Mouse (Mus musculus): Measurements from ENCODE around the gene Slc1a2. TPM values are rescaled to one million over a fixed set of nuclear protein-coding genes. Genes with fewer than 3 reads are reported as not detected.

Slc1a2 gene
- total RNA-seq, 2 experiments from 2014 or later: 0.31 to 0.40 TPM

- DNase-seq: no peak
- intact Hi-C loops (cut with DNase I; ENCODE audit: low total_unique reads): no loop called here
Measured at GRCm38 (mm10) chr2:102747758-102748157, 89.3 kb downstream of the Slc1a2 start.

DNA sequence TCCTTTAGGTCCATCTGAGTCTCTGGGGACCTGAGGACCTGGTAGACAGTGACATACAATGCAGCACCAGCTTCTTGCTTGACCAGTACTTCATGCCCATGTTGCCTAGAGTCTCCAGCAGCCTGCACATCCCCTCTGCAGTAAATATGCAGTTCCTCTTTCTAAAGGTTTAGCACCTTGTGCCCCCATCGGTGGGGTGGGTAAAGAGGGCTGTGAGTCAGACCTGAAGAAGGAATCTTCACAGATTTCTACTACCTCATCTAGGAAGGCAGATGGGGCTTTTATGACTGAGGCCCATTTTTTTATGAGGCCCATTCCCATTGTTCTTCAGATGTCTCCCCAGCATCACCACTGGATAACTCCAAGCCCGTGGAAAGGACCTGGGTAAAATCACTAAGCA, 91.5 kb downstream of the Slc1a2 start:
- intact Hi-C loops (cut with DNase I; ENCODE audit: low total_unique reads): no loop called here
- no peak for DNase-seq

DNA sequence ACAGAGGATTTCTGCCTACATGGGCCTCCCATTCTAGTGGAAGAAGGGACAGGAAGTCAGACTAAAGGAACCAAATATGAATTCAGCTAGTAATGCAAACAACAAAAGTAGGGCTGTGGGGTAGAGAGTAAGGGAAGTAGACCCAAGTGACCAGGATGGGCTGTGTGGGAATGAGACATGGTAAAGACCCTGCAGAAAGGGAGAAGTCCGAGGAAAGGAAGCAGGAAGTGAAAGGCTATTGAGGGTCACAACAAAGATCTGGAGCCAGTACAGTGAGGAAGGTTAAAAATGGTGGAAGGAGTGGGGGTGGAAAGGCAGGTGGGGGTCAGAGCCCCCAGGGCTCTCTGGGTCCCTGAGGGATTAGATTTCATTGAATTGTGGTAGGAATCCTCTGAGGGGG, 93.4 kb downstream of the Slc1a2 start:
- no peak for DNase-seq
- intact Hi-C loops (cut with DNase I; ENCODE audit: low total_unique reads): no loop called here

GRCm38 (mm10) chr2:102757241-102757860, 98.9 kb downstream of the Slc1a2 start:
- DNase-seq: no peak
- intact Hi-C loops (cut with DNase I; ENCODE audit: low total_unique reads): no loop called here

DNA sequence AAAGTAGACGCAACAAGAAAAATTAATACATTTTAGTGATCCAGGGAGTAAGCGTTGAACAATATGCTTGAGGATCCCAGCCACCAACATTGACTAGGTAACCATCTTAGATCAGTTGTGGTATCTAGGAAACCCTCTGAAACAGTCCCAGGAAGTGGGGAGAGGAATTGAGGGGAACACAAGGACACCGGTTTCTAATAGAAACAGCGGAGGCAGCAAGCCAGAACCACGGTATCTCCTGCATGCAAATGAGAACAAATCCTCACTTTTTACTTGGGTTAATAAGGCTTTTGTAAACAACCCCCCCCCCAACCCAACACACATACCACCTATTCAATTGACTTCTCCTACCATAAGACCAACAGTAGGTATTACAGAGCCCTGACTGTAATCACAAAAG, 101.0 kb downstream of the Slc1a2 start:
- intact Hi-C loops (cut with DNase I; ENCODE audit: low total_unique reads): no loop called here
- DNase-seq: no peak

- intact Hi-C loops (cut with DNase I; ENCODE audit: low total_unique reads): no loop called here
- peak; percentile 28 for DNase-seq
Measured at GRCm38 (mm10) chr2:102760284-102761072, 102.0 kb downstream of the Slc1a2 start.

DNA sequence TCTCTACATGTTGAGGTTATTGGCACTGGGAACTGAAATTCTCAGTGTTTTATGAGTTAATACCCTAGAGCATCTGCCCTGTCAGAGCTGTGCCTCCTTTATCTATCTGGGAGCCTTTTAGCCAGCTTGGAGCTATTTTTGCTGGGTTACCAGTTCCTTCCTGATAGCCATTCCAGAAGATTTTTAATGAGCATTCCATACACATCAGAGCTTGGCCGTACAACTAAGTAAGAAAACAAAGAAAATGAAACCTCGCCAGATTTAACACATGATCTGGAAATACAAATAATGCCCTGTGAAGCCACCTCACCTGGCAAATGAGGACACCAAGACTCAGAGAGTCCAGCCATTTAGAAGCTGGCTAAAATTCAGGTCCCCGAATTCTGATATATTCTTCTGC, 104.7 kb downstream of the Slc1a2 start:
- intact Hi-C loops (cut with DNase I; ENCODE audit: low total_unique reads): no loop called here

DNA sequence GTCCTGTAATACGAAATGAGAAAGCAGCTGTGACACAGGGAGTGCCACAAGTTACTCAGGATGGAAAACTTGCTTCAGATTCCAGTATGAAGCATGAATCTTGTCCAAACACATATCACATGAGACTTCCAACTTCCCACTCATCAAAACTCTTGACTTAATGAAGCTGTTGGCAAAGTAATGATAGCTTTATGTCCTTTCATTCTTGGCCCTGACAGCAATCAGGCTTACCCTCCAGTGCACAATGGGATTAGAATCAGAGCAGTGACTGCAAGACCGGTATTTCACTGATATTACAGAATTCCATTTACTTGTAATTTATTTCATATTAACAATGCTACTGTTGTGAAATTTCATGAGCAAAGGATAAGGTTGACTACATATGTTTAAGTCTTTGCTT, 105.5 kb downstream of the Slc1a2 start:
- no peak for DNase-seq
- intact Hi-C loops (cut with DNase I; ENCODE audit: low total_unique reads): no loop called here

More for the DNA sequence above, 104.7 kb downstream of the Slc1a2 start:
- no peak for DNase-seq

DNA sequence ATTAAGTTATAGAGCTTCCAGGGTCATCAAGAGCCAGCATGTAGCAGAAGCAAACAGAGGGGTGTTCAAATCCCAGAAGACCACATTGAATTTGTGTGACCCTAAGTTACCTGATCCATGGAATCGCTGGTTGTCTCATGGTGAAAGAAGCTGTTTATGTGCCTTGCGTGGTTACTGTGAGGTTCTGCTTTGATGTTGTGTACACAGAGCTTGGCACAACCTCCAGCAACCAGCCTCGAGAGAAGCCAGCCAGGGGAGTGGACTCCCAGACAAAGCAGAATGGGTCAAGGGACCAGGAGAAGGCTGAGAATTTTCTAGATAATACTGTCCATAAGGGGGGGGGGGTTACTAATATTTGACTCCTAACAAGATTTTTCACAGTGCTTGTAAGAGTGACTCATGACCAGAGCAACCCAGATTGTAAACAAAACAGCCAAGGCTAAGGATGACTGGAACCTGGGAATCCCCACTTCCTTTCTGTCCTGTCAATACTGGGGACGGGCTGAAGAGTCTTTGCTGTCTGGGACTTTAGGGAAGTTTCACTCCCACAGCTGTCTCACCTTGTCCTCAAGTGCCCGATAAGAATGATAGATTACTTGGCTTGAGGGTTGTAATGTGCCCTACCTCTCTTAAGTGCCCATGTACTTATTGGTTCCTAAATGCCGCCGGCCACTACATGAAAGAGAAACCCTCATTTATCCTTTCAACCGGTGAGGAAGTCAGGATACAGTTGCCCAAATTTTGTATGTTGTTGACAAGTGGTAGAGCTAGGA, 106.3 kb downstream of the Slc1a2 start:
- no peak for DNase-seq
- intact Hi-C loops (cut with DNase I; ENCODE audit: low total_unique reads): no loop called here

DNA sequence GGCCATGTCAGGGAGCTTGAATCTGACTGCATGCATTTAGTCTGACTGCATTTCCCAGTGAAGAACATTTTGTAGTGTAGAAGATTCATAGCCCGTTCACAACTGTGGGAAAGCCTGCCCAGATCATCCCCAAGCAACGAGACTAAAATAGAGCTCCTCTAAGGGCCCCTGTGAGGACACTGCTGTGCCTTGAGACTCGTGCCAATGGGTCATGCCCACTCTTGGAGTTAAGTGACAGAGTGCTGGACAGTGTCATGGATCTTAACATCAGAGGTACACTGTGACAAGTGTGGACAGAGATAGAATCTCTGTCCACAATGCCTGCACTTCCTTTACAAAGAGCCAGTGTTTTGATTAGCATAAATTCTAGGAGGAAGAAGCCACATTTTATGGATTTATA, 109.8 kb downstream of the Slc1a2 start:
- no peak for DNase-seq
- intact Hi-C loops (cut with DNase I; ENCODE audit: low total_unique reads): no loop called here

DNA sequence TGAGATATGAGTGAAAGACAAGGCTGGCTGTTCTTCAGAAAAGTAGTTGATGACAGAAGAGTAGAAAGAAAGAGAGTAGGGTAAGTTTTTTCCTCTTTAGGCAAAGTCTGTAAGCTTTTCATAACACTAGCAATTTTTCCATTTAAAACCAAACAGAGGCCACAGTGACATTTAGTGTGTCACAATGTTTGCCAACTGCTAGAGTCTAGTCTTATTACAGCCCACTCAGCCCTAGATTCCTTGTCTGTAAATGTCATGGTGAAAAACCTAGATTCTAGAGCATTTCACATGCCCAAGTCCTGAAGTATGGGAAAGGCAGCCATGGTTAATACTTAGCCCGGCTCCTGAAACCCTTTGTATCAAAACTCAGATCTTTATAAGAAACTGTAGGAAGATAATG, 112.8 kb downstream of the Slc1a2 start:
- DNase-seq: no peak
- intact Hi-C loops (cut with DNase I; ENCODE audit: low total_unique reads): no loop called here

DNA sequence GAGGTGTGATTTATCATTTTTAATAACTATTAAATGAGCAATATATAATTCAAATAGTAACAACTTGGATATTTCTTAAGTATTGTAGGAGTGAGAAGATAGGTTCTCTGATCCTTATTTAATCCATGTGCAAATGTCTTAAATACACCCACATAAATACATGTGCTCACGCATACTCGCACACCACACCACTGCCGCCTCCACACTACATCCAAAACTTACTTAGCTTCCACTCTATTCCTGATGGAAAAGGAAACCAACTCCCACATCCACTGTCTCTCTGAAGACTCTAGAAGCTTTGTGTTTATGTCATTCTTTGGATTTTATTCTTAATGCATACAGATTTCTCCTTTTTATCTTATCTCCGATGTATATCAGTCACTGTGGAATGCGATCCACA, 113.8 kb downstream of the Slc1a2 start:
- DNase-seq: no peak
- intact Hi-C loops (cut with DNase I; ENCODE audit: low total_unique reads): no loop called here

DNA sequence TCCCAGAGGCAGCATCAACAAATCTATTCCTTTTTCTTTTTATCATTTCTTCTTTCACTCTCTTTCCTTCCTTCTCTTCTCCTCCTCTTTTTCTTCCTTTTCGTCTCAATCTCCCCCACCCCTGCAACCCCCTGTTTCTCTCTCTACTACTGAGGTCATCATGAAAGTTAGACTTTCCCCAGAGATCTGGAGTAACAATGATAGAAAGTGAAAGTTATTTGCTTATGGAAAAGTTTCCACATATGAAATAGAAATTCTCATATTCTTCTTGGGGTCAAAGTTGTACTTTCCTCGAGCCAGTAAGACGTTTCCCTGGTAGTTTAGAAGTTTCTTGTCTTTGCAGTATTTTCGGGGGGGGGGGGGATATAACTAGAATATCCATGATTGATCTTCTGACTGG, 116.2 kb downstream of the Slc1a2 start:
- intact Hi-C loops (cut with DNase I; ENCODE audit: low total_unique reads): no loop called here
- no peak for DNase-seq

GRCm38 (mm10) chr2:102775561-102775960, 117.1 kb downstream of the Slc1a2 start:
- DNase-seq: no peak
- intact Hi-C loops (cut with DNase I; ENCODE audit: low total_unique reads): no loop called here

- DNase-seq: no peak
- intact Hi-C loops (cut with DNase I; ENCODE audit: low total_unique reads): no loop called here
Measured at GRCm38 (mm10) chr2:102778208-102778607, 119.7 kb downstream of the Slc1a2 start.

DNA sequence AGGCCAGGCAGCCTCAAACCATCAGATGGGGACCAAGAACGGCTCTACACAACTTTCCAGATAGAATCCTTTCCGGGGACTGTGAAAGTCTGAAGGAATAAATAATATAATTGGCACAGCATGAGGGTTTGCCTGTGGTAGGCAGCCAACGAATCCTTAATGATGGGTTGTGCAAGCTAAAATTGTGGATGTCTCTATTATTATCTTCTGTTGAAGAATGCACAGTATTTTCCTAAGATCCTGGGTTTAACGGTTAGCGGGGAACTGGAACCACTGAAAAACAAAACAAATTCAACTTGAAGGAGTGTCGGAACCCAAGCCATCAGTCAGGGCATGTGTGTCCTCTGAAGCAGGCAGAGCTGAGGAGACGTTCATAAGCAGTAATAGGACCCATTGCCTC, 124.3 kb downstream of the Slc1a2 start:
- intact Hi-C loops (cut with DNase I; ENCODE audit: low total_unique reads): no loop called here
- no peak for DNase-seq

GRCm38 (mm10) chr2:102785696-102786095, 127.2 kb downstream of the Slc1a2 start:
- DNase-seq: no peak
- intact Hi-C loops (cut with DNase I; ENCODE audit: low total_unique reads): no loop called here

DNA sequence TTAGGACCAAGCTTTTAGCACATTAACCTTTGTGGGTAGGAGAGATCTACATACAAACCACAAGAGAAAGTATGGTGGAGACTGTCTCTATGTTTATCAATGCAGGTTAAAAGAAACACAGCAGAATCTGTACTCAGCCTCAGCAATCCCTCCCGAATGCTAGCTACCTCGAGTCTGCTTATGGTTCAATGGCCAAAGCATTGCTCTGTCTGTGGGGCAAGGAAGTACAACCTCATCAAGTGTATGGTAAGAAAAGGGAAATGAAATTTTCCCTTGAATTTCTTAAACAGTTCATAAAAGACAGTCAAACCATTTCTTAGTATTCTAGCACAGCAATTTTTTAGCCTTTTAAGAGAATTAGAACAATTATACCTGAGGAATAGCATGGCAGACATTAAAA, 133.2 kb downstream of the Slc1a2 start:
- intact Hi-C loops (cut with DNase I; ENCODE audit: low total_unique reads): no loop called here
- DNase-seq: no peak

DNA sequence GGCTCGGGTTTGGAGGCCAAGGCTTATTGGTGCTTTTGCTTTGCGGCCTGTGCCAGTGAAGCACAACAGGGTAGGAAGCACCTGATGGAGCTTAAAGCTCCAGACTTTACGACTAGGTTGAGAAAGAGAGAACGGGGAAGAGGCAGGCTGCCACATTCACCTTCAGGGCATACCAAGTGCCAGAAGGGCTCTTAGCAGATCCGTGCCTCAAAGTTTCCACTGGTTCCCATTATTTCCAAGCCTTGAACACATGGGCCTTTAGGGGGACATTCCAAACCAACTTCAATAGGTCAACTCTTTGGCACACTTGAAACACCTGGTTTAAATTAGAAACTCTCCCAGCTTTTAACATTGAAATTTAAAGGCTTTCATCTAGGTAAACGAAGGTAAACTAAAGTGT, 134.3 kb downstream of the Slc1a2 start:
- no peak for DNase-seq
- intact Hi-C loops (cut with DNase I; ENCODE audit: low total_unique reads): no loop called here

DNA sequence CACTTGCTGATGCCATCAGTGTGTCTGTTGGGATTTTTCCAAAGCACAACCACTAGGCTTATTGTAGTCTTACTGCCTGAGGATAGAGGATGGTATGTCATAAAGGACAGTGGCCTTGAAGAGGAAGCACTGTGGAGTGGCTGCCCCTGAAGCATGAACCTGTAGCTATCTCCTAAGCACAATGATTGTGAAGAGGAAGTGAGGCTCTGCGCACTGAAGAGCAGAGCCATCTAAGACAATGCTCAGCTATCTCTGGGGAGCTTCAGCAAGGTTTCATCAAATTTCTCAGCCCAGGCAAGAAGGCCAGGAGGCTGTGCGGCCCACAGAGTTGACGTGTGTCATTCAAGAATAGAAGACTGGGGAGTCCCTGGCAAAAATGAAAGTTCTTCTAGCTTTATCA, 136.6 kb downstream of the Slc1a2 start:
- intact Hi-C loops (cut with DNase I; ENCODE audit: low total_unique reads): no loop called here

DNA sequence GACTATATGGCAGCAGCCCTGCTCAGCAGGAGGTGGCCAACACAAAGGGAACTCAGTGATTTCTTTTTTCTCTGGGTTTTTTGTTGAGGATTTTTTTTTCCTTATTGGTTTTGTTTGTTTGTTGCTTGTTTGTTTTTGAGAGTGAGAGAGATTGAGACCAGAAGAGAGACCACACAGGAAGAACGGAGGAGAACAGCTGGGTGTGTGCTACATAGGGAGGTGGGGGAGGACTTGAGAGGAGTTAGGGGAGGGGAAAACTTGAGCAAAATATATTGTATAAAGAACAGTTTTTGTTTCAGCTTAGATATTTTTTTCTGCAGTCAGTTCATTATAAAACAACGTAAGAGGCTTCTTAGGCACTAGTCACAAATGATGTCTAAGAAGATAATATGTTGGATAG, 139.7 kb downstream of the Slc1a2 start:
- no peak for DNase-seq
- intact Hi-C loops (cut with DNase I; ENCODE audit: low total_unique reads): no loop called here

More for the DNA sequence above, 136.6 kb downstream of the Slc1a2 start:
- DNase-seq: no peak

Data from gastrocnemius, postnatal 14 days (tissue).